8 mouse cellular contexts compared by ENCODE assay signal in genomic region chr9:57910254-57911160, GRCm38 (mm10). TPM values are rescaled to one million over a fixed set of nuclear protein-coding genes. Genes with fewer than 3 reads are reported as not detected.
DNase-seq lines count a peak whose midpoint lies in the region; ATAC-seq and TF ChIP-seq lines count a peak whose summit lies in the region.

Gene Ubl7 (plus strand): TSS chr9:57910979.

- DNase-seq in MN1 (ENCODE audit: low spot score) = peak; percentile 91
- peak; percentile 91 for DNase-seq in cerebellum, adult 9-10 months
- peak; percentile 92 for DNase-seq in hindbrain, embryonic 10.5 days (ENCODE audit: low spot score)
- DNase-seq in layer of hippocampus, adult 9-11 months = peak; percentile 93
- peak; percentile 97 for DNase-seq in lung, postnatal 0 days (ENCODE audit: low spot score)
- DNase-seq in ovary, postnatal 14 days (ENCODE audit: low spot score) = peak; percentile 83
- DNase-seq in thymus, postnatal 14 days = peak; percentile 93

- peak; percentile 66 for TF ChIP-seq EP300 in lung, postnatal 0 days (IDR thresholded peaks at IDR 0.05)

- peaks cover 18% of the 10 kb centered on the region for H3K4me1 ChIP-seq in hindbrain, embryonic 10.5 days (replicated peaks)
- H3K4me1 ChIP-seq in lung, postnatal 0 days (ENCODE audit: insufficient read depth, low read depth, low read length) = peaks cover 11% of the 10 kb centered on the region

- peak; percentile 47 for TF ChIP-seq CTCF in lung, postnatal 0 days (IDR thresholded peaks at IDR 0.05)

- 0 out of 2 replicates have a peak, but pooled peaks cover 10% of the 10 kb centered on the region for H3K36me3 ChIP-seq in hindbrain, embryonic 10.5 days
- H3K36me3 ChIP-seq in lung, postnatal 0 days (ENCODE audit: insufficient read depth, low read length) = 0 out of 2 replicates have a peak, but pooled peaks cover under 1% of the 10 kb centered on the region

- H3K4me2 ChIP-seq in lung, postnatal 0 days (replicated peaks; ENCODE audit: low read depth, low read length) = peak within 1 kb of the TSS; percentile 64

- H3K27me3 ChIP-seq in hindbrain, embryonic 10.5 days (ENCODE audit: insufficient read depth, poor library complexity, severe bottlenecking) = no peaks in the 10 kb centered on the region
- no peaks in the 10 kb centered on the region for H3K27me3 ChIP-seq in lung, postnatal 0 days (replicated peaks; ENCODE audit: insufficient read depth, low read length)

- H3K27ac ChIP-seq in hindbrain, embryonic 10.5 days = peak within 1 kb of the TSS; percentile 94
- H3K27ac ChIP-seq in lung, postnatal 0 days (ENCODE audit: low read length) = peak within 1 kb of the TSS; percentile 83

- peak within 1 kb of the TSS; percentile 82 for H3K4me3 ChIP-seq in hindbrain, embryonic 10.5 days
- peak within 1 kb of the TSS; percentile 66 for H3K4me3 ChIP-seq in lung, postnatal 0 days (ENCODE audit: low read depth, low read length)

- peak within 1 kb of the TSS; percentile 63 for H3K9ac ChIP-seq in lung, postnatal 0 days (replicated peaks; ENCODE audit: low read depth)

- H3K9me3 ChIP-seq in hindbrain, embryonic 10.5 days = no peaks in the 10 kb centered on the region
- H3K9me3 ChIP-seq in lung, postnatal 0 days (ENCODE audit: low read length) = no peaks in the 10 kb centered on the region

- WGBS in hindbrain, embryonic 10.5 days = under 1% methylated on average over 47 of the region's 47 CpGs
- 1% methylated on average over 47 of the region's 47 CpGs for WGBS in lung, postnatal 0 days

- peak; percentile 99 for ATAC-seq in frontal cortex, adult (ENCODE audit: low TSS enrichment)
- peak; percentile 99 for ATAC-seq in lung, postnatal 0 days

RNA-seq across cellular contexts. Expression of gene Ubl7, which starts in this region (rescaled TPM):
- polyA plus RNA-seq in hindbrain, embryonic 10.5 days (2016; fragmentation: Nextera tagmentation; extraction: Ambion mirVana) = 118 and 143 TPM in 2 replicates
- 120 and 121 TPM in 2 replicates for polyA plus RNA-seq in lung, postnatal 0 days (2015; fragmentation: Nextera tagmentation; extraction: Ambion mirVana)

Comparison
In these comparisons a context has a peak if more than half of its experiments do, and no peak if none do; other contexts are left out.
1. Peak in every context shown above with its lines: DNase-seq, ATAC-seq, H3K4me3 ChIP-seq and H3K27ac ChIP-seq.